Mouse (Mus musculus) layer of hippocampus, adult 11-12 months (tissue): ENCODE results near the gene Matk.
A peak's percentile ranks its signal among the peaks of the same experiment; 100 is the strongest.
"Not testable (repeated sequence)": the region's sequence is repeated elsewhere in the genome, so short reads cannot be mapped to it uniquely, and the experiment has no call there.

Source experiments
- DNase-seq: peaks from one replicate; pipeline ENCODE4 v3.0.0; 2022; ENCODE audit warnings: low spot score

Matk gene

DNA sequence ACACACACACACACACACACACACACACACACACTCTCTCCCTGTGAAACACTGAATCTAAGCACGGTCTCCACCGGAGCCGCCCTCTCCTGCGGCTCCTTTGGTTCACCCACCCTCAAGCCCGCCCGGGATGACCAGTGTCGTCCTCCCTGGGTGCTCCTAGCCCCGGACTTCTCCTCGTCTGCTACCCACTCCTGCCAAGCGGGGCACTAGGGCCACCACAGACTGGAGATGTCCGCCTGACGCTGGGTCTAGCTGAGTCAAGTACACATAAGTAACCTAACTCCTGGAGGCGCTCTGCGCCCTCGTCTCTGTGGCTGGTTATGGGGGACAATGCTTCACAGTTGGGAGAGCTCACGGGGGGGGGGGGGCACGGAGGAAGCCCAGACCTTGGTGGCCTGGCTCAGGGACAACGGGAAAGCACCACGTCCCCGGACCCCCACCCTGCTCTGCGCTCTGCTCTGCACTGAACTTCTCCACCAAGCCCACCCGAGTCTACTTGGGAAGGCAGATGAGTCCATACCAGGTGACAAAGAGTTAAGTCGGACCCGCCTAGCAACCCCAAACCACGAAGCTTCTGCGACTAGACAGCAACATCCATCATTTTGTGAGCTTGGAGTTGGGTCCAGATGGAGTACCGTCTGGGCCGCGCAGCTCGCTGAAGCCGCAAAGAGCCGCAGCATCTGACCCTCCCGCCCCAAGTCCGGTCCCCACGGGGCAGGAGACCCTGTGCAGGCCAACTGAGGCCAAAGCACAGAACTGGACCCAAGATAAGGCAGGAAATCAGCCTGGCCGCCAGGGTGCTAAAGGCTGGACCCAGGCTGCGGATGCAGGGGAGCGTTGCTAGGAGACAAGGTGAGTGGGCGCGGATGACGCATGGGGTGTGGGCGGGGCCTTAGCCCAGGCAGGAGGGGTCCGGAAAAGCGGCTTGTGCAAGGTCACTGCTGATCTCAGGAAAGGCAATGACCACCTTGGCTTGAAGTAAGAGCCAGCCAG, at the start of gene Matk:
Matk (plus strand) TSS at position 512 of the 996 bp plus-strand sequence.
- DNase-seq: peak; percentile 87

DNA sequence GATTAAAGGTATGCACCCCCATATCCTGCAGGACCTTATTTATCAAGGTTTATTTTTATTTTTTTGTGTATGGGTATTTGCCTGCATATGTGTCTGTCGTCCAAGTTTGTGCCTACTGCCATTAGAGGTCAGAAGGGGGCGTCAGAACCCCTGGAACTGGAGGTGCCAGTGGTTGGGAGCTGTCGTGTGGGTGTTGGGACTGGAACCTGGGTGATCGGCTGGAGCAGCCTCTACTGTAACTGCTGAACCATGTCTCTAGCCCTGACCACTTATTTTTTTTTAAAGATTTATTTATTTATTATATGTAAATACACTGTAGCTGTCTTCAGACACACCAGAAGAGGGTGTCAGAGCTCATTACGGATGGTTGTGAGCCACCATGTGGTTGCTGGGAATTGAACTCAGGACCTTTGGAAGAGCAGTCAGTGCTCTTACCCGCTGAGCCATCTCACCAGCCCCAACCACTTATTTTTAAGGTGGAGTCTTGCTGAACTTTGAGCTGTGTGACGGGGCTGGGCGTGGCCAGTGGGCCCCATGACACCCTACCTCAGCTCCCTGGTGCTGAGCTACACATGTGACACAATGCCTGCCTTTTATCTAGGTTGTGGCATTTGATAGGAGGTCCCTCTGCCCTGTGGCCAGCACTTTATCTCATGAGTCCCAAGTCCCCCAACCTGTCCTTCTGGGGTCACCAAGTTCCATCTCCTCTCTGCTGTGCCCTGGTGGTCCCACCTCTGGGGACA, 49.6 kb upstream of the Matk start:
- DNase-seq: peak; percentile 4

DNA sequence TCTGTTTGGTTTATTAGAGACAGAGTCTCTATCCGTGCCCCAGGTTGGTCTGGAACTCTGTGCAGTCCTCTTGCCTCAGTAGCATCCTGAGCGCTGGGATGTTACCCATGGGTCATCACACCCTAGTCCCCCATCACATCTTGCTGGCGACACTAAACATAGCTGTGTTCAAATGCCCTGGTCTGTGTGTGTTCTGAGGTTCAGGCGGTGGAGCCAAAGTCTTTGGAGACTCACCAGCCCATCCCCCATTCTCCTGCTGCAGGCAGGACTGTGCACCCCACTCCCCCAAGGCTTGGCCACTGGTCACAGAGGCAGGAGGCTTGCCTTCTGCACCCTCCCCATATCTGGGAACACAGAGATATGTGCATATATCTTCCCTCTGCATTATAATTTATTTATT, 48.6 kb upstream of the Matk start:
- DNase-seq: no peak

DNA sequence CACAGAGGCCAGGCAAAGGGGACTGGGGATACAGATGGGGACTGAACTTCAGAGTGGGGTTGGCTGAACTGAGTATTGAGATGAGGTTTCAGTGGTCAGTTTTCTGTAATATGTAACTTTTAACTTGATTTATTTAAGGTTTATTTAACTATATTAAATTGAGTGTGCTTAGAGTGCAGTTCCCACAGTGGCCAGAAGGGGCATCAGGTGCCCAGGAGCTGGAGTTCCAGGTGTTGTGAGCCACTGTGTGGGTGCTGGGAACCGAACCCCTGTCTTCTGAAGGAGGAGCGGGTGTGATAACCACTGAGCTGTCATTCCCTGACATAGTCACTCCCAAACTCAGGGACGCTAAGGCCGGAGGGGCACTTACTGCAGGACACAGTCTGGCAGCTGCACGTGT, 42.6 kb upstream of the Matk start:
- peak; percentile 6 for DNase-seq

DNA sequence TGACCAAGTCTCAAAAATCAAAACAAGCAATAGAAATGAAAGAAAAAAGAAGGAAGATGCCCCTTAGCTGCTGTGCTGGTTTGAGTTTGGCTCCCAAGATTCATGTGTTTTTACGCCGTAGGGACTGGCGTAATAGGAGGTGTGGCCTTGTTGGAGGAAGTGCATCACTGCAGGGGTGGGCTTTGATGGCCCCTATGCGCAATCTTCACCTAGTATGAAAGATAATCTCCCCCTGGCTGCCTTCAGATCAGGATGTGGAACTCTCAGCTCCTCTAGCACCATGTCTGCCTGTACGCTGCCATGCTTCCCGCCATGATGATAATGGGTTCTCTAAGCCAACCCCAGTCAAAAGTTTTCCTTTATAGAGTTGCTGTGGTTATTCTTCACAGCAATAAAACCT, 36.5 kb upstream of the Matk start:
- DNase-seq: no peak

DNA sequence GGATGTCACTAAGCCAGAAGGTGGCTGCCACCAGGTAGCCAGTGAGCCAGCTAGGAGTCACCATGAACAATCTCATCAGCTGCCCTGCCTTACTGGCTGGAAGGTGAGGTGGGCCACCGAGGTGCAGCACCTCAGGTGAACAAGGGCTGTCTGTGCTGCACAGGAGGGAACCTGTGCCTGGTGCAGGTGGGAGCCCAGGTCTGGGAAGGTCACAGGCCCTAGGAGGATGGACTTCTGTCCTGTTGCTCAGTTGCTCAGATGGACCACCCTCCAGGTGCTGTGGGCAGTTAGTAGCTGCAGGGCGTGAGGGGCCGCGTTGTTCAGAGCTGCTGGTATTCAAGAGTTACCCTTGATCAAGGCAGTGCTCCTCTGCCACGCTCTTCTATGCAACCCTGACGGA, 35.9 kb upstream of the Matk start:
- no peak for DNase-seq

DNA sequence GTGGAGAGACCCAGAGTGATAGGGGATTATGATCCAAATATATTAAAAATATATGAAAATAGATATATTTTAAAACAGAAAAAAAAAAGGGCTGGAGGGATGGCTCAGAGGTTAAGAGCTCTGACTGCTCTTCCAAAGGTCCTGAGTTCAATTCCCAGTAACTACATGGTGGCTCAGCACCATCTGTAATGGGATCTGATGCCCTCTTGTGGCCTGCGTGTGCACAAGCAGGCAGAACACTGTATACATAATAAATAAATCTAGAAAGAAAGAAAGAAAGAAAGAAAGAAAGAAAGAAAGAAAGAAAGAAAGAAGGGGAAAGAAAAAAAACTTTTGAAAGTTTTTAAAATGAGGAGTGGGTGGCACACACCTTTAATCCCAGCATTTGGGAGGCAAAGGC, 35.5 kb upstream of the Matk start:
- DNase-seq: not testable (repeated sequence)

DNA sequence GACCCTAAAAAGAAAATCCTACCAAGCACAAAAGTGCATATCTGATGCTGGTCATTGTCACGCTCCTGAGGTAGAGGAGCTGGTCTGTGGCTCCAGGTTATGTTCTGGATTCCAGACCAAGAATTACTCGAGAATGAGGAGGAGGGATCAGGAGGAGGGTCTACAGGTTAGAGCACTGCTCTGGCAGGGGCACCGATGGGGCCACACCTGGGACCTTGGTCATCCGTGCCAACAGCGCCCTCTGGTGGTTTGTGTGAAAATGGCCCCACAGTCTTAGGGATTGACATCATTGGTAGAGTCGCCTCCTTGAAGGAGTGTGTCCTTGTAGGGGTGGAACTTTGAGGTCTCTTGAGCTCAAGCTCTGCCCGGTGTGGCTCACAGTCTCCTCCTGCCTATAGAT, 34.8 kb upstream of the Matk start:
- DNase-seq: no peak

DNA sequence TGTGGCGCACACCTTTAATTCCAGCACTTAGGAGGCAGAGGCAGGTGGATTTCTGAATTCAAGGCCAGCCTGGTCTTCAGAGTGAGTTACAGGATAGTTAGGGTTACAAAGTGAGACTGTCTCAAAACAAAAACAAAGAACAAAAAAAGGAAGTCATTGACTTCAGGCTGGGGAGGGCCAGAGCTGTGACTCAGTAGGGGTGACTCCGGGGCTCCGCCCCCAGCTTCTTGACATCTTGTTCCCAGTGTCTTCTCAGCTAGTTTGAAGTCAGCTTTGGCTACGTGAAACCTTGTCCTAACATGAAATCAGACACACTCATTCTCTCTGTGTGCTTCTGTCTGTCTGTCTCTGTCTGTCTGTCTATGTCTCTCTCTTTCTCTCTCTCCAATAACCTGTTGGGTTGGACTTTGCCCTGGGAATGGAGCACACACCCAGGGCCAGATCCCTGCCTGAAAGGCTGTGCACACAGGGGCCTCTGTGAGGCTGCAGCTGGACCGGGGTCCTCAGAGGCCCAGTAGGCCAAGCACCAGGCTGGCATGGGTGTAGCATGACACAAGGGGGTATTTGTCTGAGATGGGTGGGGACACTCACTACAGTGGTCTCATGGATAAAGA, 31.2 kb upstream of the Matk start:
- no peak for DNase-seq

DNA sequence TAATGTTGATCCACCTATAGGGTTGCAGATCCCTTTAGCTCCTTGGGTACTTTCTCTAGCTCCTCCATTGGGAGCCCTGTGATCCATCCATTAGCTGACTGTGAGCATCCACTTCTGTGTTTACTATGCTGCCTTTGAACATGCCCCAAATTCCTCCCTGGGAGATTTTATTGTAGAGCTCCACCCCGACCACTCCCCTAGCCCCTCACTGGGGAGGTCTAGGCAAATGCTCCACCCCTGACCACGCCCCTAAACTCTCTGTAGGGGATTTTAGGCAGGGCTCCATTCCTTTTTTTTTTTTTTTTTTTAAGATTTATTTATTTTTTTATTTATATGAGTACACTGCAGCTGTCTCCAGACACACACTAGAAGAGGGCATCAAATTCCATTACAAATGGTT, 29.0 kb upstream of the Matk start:
- not testable (repeated sequence) for DNase-seq

DNA sequence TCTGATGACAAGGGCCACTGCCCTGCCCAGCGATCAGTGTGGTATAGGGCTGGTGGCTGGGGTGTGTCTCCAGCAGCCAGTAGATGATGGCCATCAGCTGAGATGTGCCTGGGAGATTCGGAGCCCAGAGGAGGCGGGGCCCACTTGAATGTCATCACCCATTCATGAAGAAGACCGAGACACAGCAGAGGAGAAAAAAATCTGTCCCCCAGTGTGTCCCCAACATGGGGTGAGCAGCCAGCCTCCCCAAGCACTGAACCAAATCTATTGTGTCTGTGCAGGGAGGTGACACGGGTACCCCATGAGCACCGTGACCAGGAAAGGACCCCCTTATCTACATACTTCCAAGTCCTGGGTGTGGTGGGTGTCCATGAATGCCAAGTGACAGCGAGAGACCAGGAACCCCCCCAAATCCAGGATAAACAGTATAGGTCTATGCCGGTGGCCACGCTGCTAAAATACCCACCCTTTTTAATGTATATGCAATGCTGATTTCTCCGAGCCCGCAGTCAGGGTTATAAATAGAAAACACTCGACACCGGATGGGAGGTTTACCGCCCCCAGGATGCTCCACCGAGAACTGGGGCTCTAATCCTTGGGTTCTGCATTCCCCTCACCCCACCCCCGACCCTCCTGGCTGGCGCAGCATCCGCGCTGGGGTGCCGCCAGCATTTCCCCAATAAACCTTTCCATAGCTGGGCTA, 22.8 kb upstream of the Matk start:
- DNase-seq: peak; percentile 39

DNA sequence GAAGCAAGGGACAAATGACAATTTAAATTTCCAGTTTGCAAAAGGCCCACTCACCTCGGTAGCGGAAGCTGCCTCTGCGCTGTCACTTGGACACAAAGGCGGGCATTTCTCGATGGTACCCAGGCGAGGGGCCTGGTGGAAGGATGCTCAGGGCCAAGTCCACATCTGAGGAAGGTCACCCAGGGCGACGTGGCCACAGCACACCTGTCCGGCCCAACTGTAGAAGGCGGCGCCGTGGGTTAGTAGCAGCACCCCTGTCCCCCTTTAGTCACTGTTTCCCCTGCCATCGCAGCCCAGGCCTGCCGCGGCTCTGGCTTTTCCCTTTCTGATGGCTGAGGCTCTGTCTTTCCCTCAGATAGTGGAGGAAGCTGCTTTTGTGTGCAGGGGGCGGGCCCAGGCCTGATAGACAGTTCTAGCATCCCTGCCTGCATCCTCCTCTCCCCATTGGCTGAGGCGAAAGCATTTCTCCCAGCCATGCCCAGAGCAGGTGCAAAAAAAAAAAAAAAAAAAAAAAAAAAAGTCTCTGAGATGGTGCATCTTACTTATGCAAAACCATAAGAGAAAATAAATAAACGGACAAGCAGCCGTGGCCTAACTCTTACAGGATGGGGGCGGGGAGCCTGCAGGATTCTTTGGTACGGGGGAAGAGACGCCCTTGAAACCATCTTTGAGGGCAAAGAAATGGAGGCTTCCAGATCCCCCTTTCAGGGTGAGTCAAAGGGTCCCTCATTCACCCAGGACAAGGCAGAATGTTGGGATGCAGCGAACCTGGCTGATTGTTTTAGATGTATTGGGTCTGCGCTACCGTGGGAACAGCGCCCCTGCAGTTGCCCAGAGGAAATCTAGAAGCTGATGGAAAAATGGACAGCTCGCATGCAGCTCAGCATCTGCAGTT, 22.1 kb upstream of the Matk start, which contains the start of gene Atcay:
Atcay (minus strand) TSS at position 396 of the 895 bp plus-strand sequence.
- peak; percentile 83 for DNase-seq

DNA sequence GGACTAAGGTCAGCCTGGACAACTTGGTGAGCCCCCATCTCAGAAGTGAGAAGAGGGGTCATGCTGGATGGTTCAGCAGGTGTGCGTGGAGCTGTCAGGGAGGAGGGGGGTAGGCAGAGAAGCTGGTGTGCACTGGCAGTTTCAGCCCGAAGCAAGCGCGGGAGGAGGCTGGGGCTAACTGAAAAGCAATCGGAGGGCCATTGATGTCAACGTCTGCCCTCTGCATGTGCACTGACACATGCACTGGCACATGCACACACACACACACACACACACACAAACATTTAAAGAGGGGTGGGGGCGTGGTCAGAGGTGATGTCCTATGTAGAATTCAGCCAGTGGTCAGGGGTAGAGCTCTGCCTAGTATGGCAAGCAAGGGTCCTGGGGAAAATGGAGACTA, 21.3 kb upstream of the Matk start:
- peak; percentile 10 for DNase-seq

DNA sequence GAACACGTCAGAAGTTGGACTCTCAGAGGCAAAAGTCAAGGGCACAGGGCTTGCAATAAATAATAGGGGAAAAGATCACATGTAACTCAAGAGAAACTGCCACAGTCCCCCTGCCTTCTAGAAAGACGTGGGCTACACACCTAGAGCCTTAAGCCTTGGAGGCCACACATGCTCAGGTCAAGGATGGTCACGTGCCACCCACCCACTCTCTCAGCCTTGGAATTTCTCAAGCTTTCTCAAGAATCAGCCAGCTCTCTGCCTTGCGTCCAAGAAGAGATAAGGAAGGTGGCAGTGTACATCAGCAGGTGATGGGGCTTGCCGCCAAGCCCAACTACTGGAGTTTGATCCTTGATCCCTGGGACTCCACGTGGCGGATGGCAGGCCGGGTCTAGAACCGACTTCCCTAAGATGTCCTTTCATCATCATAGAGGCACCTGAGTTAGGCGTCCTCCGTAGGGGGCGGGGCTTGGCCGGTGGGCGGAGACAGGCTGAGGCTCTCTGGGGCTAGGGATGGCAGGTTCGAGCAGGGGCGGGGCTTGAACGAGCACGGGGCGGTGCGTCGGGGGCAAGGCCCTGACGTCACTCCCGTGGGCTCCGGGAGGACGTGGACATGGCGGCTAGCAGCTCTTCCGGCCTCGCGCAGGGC, 20.0 kb upstream of the Matk start, which contains the start of gene Zfr2:
Zfr2 (plus strand) TSS at position 576 of the 646 bp plus-strand sequence.
- DNase-seq: peak; percentile 93

DNA sequence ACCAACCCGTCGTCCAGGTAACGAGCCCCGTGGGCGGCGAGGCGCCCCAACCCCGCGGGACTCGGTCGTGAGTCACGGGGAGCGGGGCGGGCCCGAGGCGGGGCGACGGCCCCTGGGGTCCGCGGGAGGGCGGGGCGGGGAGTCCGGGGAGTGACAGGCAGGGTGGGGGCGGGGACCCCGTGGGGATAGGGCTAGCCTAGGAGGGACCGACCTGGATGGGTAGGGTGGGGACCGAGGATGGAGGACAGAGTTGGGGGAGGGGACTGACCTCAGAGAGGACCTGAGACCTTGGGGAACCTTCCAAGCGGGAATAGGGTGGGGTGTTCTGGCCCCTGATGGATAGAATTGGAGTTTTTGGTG, 19.5 kb upstream of the Matk start:
- DNase-seq: no peak

DNA sequence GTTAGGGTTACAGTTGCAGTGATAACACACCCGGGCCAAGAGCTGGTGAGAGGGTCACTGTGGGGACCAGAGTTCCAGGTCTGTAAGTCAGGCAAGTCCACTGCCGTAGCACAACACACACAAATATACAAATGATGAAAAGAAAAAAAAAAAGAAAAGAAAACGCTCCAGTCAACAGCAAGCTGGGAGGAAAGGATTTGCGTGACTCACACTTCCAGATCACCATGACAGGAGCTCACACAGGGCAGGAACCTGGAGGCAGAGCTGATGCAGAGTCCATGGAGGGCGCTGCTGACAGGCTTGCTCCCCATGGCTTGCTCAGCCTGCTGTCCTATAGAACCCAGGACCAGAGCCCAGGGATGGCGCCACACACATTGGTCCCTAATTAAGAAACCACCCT, 18.5 kb upstream of the Matk start:
- DNase-seq: peak; percentile 7

DNA sequence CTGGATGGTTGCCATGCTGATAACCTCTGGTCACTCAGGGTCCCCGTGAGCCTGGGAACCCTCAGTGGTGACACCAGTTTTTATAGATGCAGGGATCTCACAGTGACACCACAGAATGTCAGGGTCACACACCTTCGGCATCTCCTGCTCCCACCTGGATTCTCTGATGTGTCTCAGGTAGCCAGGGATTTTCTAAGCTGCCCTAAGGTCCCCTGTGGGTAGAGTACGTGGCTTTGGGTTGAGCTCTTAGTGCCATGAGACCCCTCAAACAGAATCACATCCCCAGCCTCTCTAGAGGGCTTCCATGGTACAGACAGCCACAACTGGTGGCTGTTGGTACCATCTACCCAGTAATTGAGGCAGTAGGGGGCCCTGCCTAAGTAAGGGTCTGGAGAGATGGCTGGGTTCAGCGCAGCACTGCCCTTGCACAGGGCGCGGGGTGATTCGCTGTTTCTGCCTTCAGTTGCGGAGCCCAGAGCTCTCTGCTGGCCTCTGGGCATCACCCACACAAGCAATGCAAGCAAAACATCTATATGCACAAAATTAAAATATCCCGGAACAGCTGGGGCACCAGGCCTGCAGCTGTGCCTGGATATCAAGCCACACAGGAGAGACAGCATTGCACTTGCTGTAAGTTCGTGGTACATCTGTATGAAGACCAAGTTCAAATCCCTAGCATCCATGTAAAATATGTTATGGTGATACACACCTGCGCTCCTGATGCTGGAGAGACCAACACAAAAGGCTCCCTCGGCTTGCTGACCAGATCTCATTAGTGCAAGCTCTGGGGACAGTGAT, 16.1 kb upstream of the Matk start:
- DNase-seq: no peak

DNA sequence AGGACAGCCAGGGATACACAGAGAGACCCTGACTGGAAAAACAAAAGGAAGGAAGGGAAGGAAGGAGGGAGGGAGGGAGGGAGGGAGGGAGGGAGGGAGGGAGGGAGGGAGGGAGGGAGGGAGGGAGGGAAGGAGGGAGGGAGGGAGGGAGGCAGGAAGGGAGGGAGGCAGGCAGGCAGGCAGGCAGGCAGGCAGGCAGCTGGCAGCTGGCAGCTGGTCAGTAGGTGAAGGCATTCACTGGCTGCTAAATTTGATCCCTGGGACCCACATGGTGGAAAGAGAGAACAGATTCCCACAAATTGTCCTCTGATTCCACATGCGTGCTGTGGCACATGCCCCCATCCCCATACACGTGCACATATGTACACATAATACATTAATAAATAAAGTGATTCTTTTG, 14.1 kb upstream of the Matk start:
- no peak for DNase-seq

DNA sequence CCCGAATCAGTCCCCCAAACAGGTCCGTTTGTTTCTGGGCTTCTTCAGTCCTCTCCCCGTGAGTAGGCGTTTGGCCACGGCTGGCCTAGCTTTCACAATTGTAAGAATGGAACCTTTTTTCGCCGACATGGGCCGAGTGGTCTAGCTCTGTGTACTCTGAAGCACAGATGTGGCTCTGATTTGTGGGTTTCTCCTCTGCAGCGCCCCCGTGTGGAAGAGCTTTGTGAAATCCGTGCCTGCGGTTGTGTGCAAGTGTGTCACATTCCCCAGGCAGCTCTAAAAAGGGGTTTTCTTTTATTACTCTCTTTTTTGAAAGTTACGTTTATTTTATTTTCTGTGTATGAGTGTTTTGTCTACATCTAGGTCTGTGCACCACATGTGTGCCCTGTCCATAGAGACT, 11.9 kb upstream of the Matk start:
- peak; percentile 78 for DNase-seq

DNA sequence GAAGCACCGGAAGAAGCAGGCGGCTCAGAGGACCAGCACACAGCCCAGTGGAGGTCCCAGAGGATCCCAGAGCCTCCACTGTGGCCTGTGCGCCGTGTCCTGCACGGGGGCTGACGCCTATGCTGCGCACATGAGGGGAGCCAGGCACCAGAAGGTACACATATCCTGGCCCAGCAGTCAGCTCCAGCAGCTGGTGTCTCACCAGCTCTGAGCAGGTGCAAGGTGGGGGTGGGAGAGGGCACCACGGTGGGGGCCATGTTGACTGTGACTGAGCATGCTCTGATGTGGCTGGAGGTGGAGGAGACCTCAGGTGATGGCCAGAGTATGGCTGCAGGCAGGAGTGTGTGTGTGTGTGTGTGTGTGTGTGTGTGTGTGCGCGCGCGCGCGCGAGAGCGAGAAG, 10.7 kb upstream of the Matk start:
- DNase-seq: no peak
